Mouse (Mus musculus): ENCODE measurements at regions not wholly inside any gene's neighbourhood (a gene's known extent, or its start where the extent isn't known, plus 50 kb on each side); places are given as distances from the start of the nearest gene placed in this dataset.

- no peaks in the 10 kb centered on the region for H3K9me3 ChIP-seq (replicated peaks; ENCODE audit: control insufficient read depth, low read length)
- no peak overlapping the region for H3K9ac ChIP-seq (ENCODE audit: low read length)
- no peaks in the 10 kb centered on the region for H3K27me3 ChIP-seq (ENCODE audit: control insufficient read depth, insufficient read depth, low read length)
- H3K36me3 ChIP-seq (ENCODE audit: control insufficient read depth, insufficient read depth, low read length) = no peaks in the 10 kb centered on the region
- no peak overlapping the region for H3K27ac ChIP-seq (ENCODE audit: low read length)
- WGBS = 39% methylated on average over 1 of the region's 1 CpGs
- ATAC-seq (ENCODE audit: insufficient read depth, low FRiP score) = no peak
- H3K4me2 ChIP-seq (ENCODE audit: low read depth, low read length) = no peak overlapping the region
- H3K4me3 ChIP-seq (replicated peaks; ENCODE audit: low read length) = no peak overlapping the region
- no peaks in the 10 kb centered on the region for H3K4me1 ChIP-seq (ENCODE audit: control insufficient read depth, insufficient read depth, low read length)
These were observed 599.3 kb downstream of the Dach1 start for GRCm38 (mm10) chr14:97570274-97570673.

GRCm38 (mm10) chr14:97560121-97560907 lies 609.3 kb downstream of the Dach1 start:
- Histone ChIP-seq H3K9ac (ENCODE audit: low read length) (no peak overlapping the region), H3K36me3 (ENCODE audit: control insufficient read depth, insufficient read depth, low read length) (no peaks in the 10 kb centered on the region), H3K27me3 (ENCODE audit: control insufficient read depth, insufficient read depth, low read length) (no peaks in the 10 kb centered on the region), H3K4me2 (ENCODE audit: low read depth, low read length) (no peak overlapping the region), H3K4me1 (ENCODE audit: control insufficient read depth, insufficient read depth, low read length) (no peaks in the 10 kb centered on the region), H3K4me3 (replicated peaks; ENCODE audit: low read length) (no peak overlapping the region), H3K9me3 (replicated peaks; ENCODE audit: control insufficient read depth, low read length) (no peaks in the 10 kb centered on the region), H3K27ac (ENCODE audit: low read length) (no peak overlapping the region)
- no peak for ATAC-seq (ENCODE audit: insufficient read depth, low FRiP score)
- 42% methylated on average over 7 of the region's 7 CpGs for WGBS

DNA sequence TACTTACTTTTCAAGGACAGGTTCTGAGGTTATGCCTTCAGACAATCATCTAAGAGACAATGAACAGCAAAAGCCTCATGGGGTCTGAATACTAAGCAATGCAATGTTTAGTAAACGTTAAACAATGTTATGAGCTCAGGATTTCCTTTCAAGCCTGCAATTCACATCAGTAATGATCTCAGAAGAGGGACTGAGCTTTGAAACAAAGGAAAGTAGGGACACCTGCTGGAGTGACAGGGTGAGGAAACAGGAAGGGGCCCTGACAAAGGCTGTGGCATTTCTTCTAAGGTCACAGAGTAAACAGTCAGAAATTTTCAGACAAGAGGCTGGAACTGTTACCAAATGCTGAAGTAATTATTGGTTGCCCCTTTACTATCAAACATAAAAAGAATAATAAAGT lies 610.0 kb downstream of the Dach1 start:
- Histone ChIP-seq H3K27ac (ENCODE audit: low read length) (no peak overlapping the region), H3K36me3 (ENCODE audit: control insufficient read depth, insufficient read depth, low read length) (no peaks in the 10 kb centered on the region), H3K4me2 (ENCODE audit: low read depth, low read length) (no peak overlapping the region), H3K27me3 (ENCODE audit: control insufficient read depth, insufficient read depth, low read length) (no peaks in the 10 kb centered on the region), H3K4me3 (replicated peaks; ENCODE audit: low read length) (no peak overlapping the region), H3K9me3 (replicated peaks; ENCODE audit: control insufficient read depth, low read length) (no peaks in the 10 kb centered on the region), H3K9ac (ENCODE audit: low read length) (no peak overlapping the region), H3K4me1 (ENCODE audit: control insufficient read depth, insufficient read depth, low read length) (no peaks in the 10 kb centered on the region)
- WGBS = 4% methylated on average over 1 of the region's 1 CpGs
- ATAC-seq (ENCODE audit: insufficient read depth, low FRiP score) = no peak

DNA sequence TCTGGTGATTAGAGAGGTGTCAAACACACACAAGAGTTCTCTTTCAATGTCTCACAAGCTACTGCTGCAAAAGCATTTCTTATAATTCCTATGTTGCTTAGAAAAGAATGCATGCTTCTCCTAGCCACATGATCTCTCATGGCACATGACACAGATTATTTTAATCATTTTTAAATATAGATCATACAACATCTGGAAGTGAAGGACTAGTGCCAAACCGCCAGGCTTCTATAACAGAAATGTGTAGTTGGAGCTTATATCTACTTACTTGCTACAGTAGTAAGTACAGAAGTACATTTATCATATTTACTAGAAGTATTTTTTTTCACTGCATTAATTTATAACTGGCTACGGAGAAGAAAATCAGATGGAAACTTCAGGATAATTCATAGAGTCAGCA lies 611.3 kb downstream of the Dach1 start:
- Histone ChIP-seq H3K4me1 (ENCODE audit: control insufficient read depth, insufficient read depth, low read length) (no peaks in the 10 kb centered on the region), H3K4me3 (replicated peaks; ENCODE audit: low read length) (no peak overlapping the region), H3K9ac (ENCODE audit: low read length) (no peak overlapping the region), H3K9me3 (replicated peaks; ENCODE audit: control insufficient read depth, low read length) (no peaks in the 10 kb centered on the region), H3K4me2 (ENCODE audit: low read depth, low read length) (no peak overlapping the region), H3K27me3 (ENCODE audit: control insufficient read depth, insufficient read depth, low read length) (no peaks in the 10 kb centered on the region), H3K36me3 (ENCODE audit: control insufficient read depth, insufficient read depth, low read length) (no peaks in the 10 kb centered on the region), H3K27ac (ENCODE audit: low read length) (no peak overlapping the region)
- peak; percentile 17; the same call in 1 of the 2 replicates for ATAC-seq (ENCODE audit: insufficient read depth, low FRiP score)
- 65% methylated on average over 2 of the region's 2 CpGs for WGBS

GRCm38 (mm10) chr14:97557888-97558287 lies 611.7 kb downstream of the Dach1 start:
- H3K27ac ChIP-seq (ENCODE audit: low read length) = no peak overlapping the region
- no peaks in the 10 kb centered on the region for H3K27me3 ChIP-seq (ENCODE audit: control insufficient read depth, insufficient read depth, low read length)
- H3K9ac ChIP-seq (ENCODE audit: low read length) = no peak overlapping the region
- H3K9me3 ChIP-seq (replicated peaks; ENCODE audit: control insufficient read depth, low read length) = no peaks in the 10 kb centered on the region
- H3K4me3 ChIP-seq (replicated peaks; ENCODE audit: low read length) = no peak overlapping the region
- no peak for ATAC-seq (ENCODE audit: insufficient read depth, low FRiP score)
- WGBS = 81% methylated on average over 1 of the region's 1 CpGs
- H3K36me3 ChIP-seq (ENCODE audit: control insufficient read depth, insufficient read depth, low read length) = no peaks in the 10 kb centered on the region
- H3K4me2 ChIP-seq (ENCODE audit: low read depth, low read length) = no peak overlapping the region
- no peaks in the 10 kb centered on the region for H3K4me1 ChIP-seq (ENCODE audit: control insufficient read depth, insufficient read depth, low read length)

DNA sequence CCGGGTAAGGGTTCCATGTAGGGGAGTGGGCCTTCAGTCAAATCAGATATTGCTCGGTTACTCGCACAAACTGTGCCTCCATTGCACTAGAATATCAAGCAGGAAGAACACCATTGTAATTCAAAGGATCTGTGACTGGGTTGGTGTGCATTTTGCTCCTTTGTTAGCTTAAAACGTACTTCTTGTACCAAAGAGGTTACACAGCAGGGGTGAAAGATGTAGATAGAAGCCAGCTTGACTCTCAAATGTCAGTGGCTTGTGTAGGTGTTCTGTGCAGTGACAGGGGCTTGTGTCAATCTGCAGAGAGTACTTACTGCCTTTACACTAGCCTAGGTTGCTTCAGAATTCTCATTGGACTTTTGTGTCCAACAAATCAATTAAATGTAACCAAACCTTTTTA lies 623.3 kb downstream of the Dach1 start:
- H3K4me2 ChIP-seq (ENCODE audit: low read depth, low read length) = no peak overlapping the region
- no peaks in the 10 kb centered on the region for H3K9me3 ChIP-seq (replicated peaks; ENCODE audit: control insufficient read depth, low read length)
- no peak overlapping the region for H3K4me3 ChIP-seq (replicated peaks; ENCODE audit: low read length)
- ATAC-seq (ENCODE audit: insufficient read depth, low FRiP score) = no peak
- no peaks in the 10 kb centered on the region for H3K36me3 ChIP-seq (ENCODE audit: control insufficient read depth, insufficient read depth, low read length)
- no peak overlapping the region for H3K9ac ChIP-seq (ENCODE audit: low read length)
- no peaks in the 10 kb centered on the region for H3K27me3 ChIP-seq (ENCODE audit: control insufficient read depth, insufficient read depth, low read length)
- no peak overlapping the region for H3K27ac ChIP-seq (ENCODE audit: low read length)
- 87% methylated on average over 4 of the region's 4 CpGs for WGBS
- no peaks in the 10 kb centered on the region for H3K4me1 ChIP-seq (ENCODE audit: control insufficient read depth, insufficient read depth, low read length)

DNA sequence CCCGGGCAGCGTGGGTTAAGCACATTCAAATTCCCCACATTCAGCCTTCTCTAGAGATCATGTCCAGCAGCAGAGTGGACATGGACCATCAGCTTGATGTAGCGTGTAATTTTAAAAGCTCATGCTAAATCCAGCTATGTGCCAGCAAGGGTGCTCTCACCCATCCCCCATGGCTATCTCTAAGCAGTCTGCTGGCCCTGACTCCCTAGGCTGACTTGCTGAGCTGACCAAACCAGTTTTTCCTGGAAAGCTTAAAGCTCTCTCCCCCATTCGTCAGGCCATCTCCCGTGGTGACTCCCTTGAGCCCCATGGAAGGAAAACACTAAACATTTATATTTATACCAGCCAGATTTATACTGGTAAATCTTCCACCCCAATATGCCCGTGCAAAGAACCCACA lies 625.3 kb downstream of the Dach1 start:
- no peaks in the 10 kb centered on the region for H3K9me3 ChIP-seq (replicated peaks; ENCODE audit: control insufficient read depth, low read length)
- 52% methylated on average over 6 of the region's 6 CpGs for WGBS
- H3K27me3 ChIP-seq (ENCODE audit: control insufficient read depth, insufficient read depth, low read length) = no peaks in the 10 kb centered on the region
- H3K36me3 ChIP-seq (ENCODE audit: control insufficient read depth, insufficient read depth, low read length) = no peaks in the 10 kb centered on the region
- no peak overlapping the region for H3K9ac ChIP-seq (ENCODE audit: low read length)
- no peak overlapping the region for H3K27ac ChIP-seq (ENCODE audit: low read length)
- H3K4me3 ChIP-seq (replicated peaks; ENCODE audit: low read length) = no peak overlapping the region
- no peak overlapping the region for H3K4me2 ChIP-seq (ENCODE audit: low read depth, low read length)
- ATAC-seq (ENCODE audit: insufficient read depth, low FRiP score) = peak; percentile 76
- H3K4me1 ChIP-seq (ENCODE audit: control insufficient read depth, insufficient read depth, low read length) = no peaks in the 10 kb centered on the region

DNA sequence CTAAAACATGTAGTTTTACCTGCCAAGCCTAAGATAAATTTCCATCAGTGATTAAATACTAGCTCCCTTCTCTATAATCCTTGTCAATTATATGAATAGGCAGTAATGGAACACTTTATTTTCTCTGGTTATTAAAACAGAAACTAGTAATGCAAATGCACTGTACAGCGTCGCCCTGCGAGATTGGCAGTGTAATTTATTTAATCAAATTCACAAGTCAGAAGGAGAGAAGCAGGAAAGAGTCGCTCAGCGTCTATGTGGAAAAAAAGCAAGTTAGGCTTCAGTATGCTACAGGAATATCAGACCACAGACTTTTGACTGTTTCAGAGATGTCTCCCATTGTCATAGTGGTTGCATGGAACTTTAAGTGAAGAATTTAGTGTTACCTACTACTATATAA lies 632.6 kb downstream of the Dach1 start:
- H3K27ac ChIP-seq (ENCODE audit: low read length) = no peak overlapping the region
- 74% methylated on average over 5 of the region's 5 CpGs for WGBS
- H3K4me1 ChIP-seq (ENCODE audit: control insufficient read depth, insufficient read depth, low read length) = no peaks in the 10 kb centered on the region
- no peak overlapping the region for H3K4me2 ChIP-seq (ENCODE audit: low read depth, low read length)
- ATAC-seq (ENCODE audit: insufficient read depth, low FRiP score) = no peak
- no peak overlapping the region for H3K4me3 ChIP-seq (replicated peaks; ENCODE audit: low read length)
- no peaks in the 10 kb centered on the region for H3K27me3 ChIP-seq (ENCODE audit: control insufficient read depth, insufficient read depth, low read length)
- no peak overlapping the region for H3K9ac ChIP-seq (ENCODE audit: low read length)
- H3K36me3 ChIP-seq (ENCODE audit: control insufficient read depth, insufficient read depth, low read length) = no peaks in the 10 kb centered on the region
- H3K9me3 ChIP-seq (replicated peaks; ENCODE audit: control insufficient read depth, low read length) = no peaks in the 10 kb centered on the region

DNA sequence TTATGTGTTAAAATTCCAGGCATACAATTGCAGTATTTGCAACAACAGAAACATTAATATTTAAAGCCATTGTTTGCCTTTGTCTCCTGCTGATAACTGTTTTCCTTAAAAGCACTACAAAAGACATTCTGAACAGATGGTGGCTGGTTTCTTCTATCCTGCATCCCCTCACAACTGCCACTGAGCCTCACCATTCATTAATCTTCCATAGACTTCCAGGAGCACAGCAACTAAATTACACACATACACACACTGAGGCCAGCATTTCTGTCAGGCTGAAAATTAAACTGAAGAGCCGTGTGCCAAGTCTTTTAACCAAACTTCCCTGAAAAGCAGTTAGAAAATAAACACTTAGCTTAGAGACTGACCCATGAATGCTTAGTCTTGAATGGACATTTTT lies 658.2 kb downstream of the Dach1 start:
- no peak overlapping the region for H3K4me2 ChIP-seq (ENCODE audit: low read depth, low read length)
- no peaks in the 10 kb centered on the region for H3K9me3 ChIP-seq (replicated peaks; ENCODE audit: control insufficient read depth, low read length)
- no peaks in the 10 kb centered on the region for H3K36me3 ChIP-seq (ENCODE audit: control insufficient read depth, insufficient read depth, low read length)
- H3K27ac ChIP-seq (ENCODE audit: low read length) = no peak overlapping the region
- no peak for ATAC-seq (ENCODE audit: insufficient read depth, low FRiP score)
- WGBS = 13% methylated on average over 1 of the region's 1 CpGs
- H3K4me1 ChIP-seq (ENCODE audit: control insufficient read depth, insufficient read depth, low read length) = 0 out of 2 replicates have a peak, but pooled peaks cover 2% of the 10 kb centered on the region
- no peaks in the 10 kb centered on the region for H3K27me3 ChIP-seq (ENCODE audit: control insufficient read depth, insufficient read depth, low read length)
- H3K4me3 ChIP-seq (replicated peaks; ENCODE audit: low read length) = no peak overlapping the region
- H3K9ac ChIP-seq (ENCODE audit: low read length) = no peak overlapping the region
